Mouse (Mus musculus): ENCODE measurements at regions not wholly inside any gene's neighbourhood (a gene's known extent, or its start where the extent isn't known, plus 50 kb on each side); places are given as distances from the start of the nearest gene placed in this dataset.

DNA sequence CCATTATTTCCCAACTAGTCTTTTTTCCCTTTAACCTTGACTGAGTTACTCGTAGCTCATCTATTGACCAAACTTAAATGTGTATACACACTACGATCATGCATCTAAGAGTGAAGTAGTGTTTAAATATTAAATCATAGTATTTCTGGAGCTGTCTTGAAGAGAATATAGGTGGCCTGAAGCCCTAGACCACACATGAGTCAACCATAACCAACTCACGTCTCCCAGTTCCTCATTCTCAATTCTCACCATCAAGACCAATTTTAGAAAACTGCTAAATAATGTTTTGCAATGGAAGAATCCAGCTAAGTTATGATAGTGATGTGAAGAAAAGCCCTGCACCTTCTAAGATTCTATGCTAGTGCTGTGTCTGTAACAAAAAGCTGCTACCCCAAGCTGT, 59.2 kb upstream of the Rap2b start:
- TF ChIP-seq EP300 (IDR thresholded peaks at IDR 0.05; ENCODE audit: low read depth) (no peak), CTCF (IDR thresholded peaks at IDR 0.05; ENCODE audit: low read depth) (no peak)

Data from heart, postnatal 0 days (tissue).